Mouse (Mus musculus) ES-E14 (cell line): ENCODE measurements around the gene Ddx6. TPM values are rescaled to one million over a fixed set of nuclear protein-coding genes. Genes with fewer than 3 reads are reported as not detected.

Experiments used
- DNase-seq: peaks from one replicate; pipeline ENCODE4 v3.0.0-alpha.2; 2013; ENCODE audit warnings: low read depth, low spot score
- H3K27ac ChIP-seq: 2 replicates; pipeline ENCODE4 v1.5.1; 2012; ENCODE audit warnings: low read depth, mild to moderate bottlenecking, low read length, moderate library complexity, mixed read lengths; ENCODE audit not compliant: poor library complexity, insufficient read depth, severe bottlenecking
- H3K36me3 ChIP-seq: 2 replicates; pipeline ENCODE4 v1.6.1; 2012; ENCODE audit warnings: mild to moderate bottlenecking, low read length, moderate library complexity, mixed read lengths; ENCODE audit not compliant: control insufficient read depth, poor library complexity, insufficient read depth, severe bottlenecking
- H3K4me1 ChIP-seq, 2 experiments: fragments of 150-350 bp in 1 of 2; sonication (generic) in 1 of 2; 2 replicates each; pipeline ENCODE4 v1.6.1; 2012; ENCODE audit warnings: low read length in 2 of 2, mild to moderate bottlenecking in 1 of 2, mixed read lengths in 1 of 2; ENCODE audit not compliant: control insufficient read depth in 2 of 2, insufficient read depth in 2 of 2, poor library complexity in 1 of 2
- H3K4me3 ChIP-seq, 2 experiments: fragments of 150-350 bp in 1 of 2; sonication (generic) in 1 of 2; 2 replicates each; pipeline ENCODE4 v1.5.1; 2012; ENCODE audit warnings: low read length in 2 of 2, low read depth in 1 of 2, mild to moderate bottlenecking in 1 of 2, mixed read lengths in 1 of 2; ENCODE audit not compliant: insufficient read depth in 1 of 2, poor library complexity in 1 of 2, severe bottlenecking in 1 of 2
- H3K9ac ChIP-seq: 2 replicates; pipeline ENCODE4 v1.6.1; 2012; ENCODE audit warnings: low read depth, mild to moderate bottlenecking, low read length, mixed read lengths; ENCODE audit not compliant: poor library complexity, insufficient read depth, severe bottlenecking
- H3K9me3 ChIP-seq: fragments of 150-350 bp; sonication (generic); 2 replicates; pipeline ENCODE4 v1.6.1; 2012; ENCODE audit warnings: low read depth, mild to moderate bottlenecking, low read length; ENCODE audit not compliant: control insufficient read depth, insufficient read depth
- CHD2 ChIP-seq: IDR thresholded peaks from 2 replicates; pipeline ENCODE4 v1.6.1; 2014; ENCODE audit warnings: mild to moderate bottlenecking, low read depth, low read length, inconsistent platforms
- HCFC1 ChIP-seq: IDR thresholded peaks from 2 replicates; pipeline ENCODE4 v1.6.1; 2012; ENCODE audit warnings: low read length, inconsistent platforms, borderline replicate concordance; ENCODE audit not compliant: insufficient read depth
- MAFK ChIP-seq: IDR thresholded peaks from 2 replicates; pipeline ENCODE4 v1.6.1; 2014; ENCODE audit warnings: mild to moderate bottlenecking, low read depth, low read length, inconsistent platforms; ENCODE audit not compliant: insufficient read depth
- ZC3H11A ChIP-seq: IDR thresholded peaks from 2 replicates; pipeline ENCODE4 v1.6.1; 2012; ENCODE audit warnings: low read depth, mild to moderate bottlenecking, inconsistent platforms, low read length, borderline replicate concordance
- ZNF384 ChIP-seq: IDR thresholded peaks from 2 replicates; pipeline ENCODE4 v1.6.1; 2012; ENCODE audit warnings: low read depth, low read length, inconsistent platforms
- in situ Hi-C, 2 experiments: fragments of 600-800 bp; cut with MboI; formaldehyde crosslinking; loops; one replicate each; pipeline ENCODE4 v1.15.1; 2025; ENCODE audit warnings: low sequenced_read_pairs in 2 of 2, inconsistent platforms in 1 of 2; ENCODE audit not compliant: unreplicated experiment in 2 of 2
- total RNA-seq: library from RNA; depleted of rRNA; stranded (reverse); fragments of 300-350 nt; gene quantifications from 2 replicates; pipeline ENCODE4 v1.2.3, GENCODE M21; 2012

Gene Ddx6
- total RNA-seq, 1 experiment = 52.7 TPM

- Histone ChIP-seq H3K36me3 (peaks cover 16% of the 10 kb centered on the region), H3K4me1 (peaks cover 0 to 2% of the 10 kb centered on the region in 2 experiments; a peak in 3 of 4 replicates), H3K27ac (no peak overlapping the region), H3K9ac (no peak overlapping the region), H3K9me3 (no peaks in the 10 kb centered on the region), H3K4me3 (no peak overlapping the region)
- no peak for TF ChIP-seq MAFK
- no peak for TF ChIP-seq HCFC1
- TF ChIP-seq ZNF384 = no peak; the same call in 1 of the 2 replicates
- no peak for TF ChIP-seq ZC3H11A
- TF ChIP-seq CHD2 = no peak
- in situ Hi-C loops = no loop called here
- no peak for DNase-seq
Observed at GRCm38 (mm10) chr9:44640646-44641357, 36.1 kb downstream of the Ddx6 start.

GRCm38 (mm10) chr9:44641616-44642015, 36.9 kb downstream of the Ddx6 start:
- H3K9ac ChIP-seq = no peak overlapping the region
- H3K27ac ChIP-seq = no peak overlapping the region
- H3K9me3 ChIP-seq = no peaks in the 10 kb centered on the region
- in situ Hi-C loops = no loop called here
- no peak for DNase-seq
- peaks cover 0 to 7% of the 10 kb centered on the region in 2 experiments; a peak in 3 of 4 replicates for H3K4me1 ChIP-seq
- H3K4me3 ChIP-seq = no peak overlapping the region
- H3K36me3 ChIP-seq = peaks cover 12% of the 10 kb centered on the region
- TF ChIP-seq ZNF384 = no peak
- TF ChIP-seq CHD2 = no peak
- no peak for TF ChIP-seq MAFK
- no peak for TF ChIP-seq HCFC1
- no peak for TF ChIP-seq ZC3H11A

- Histone ChIP-seq H3K27ac (no peak overlapping the region), H3K36me3 (peaks cover 4% of the 10 kb centered on the region), H3K9ac (no peak overlapping the region), H3K4me3 (no peak overlapping the region), H3K4me1 (peaks cover 0 to 7% of the 10 kb centered on the region in 2 experiments; a peak in 3 of 4 replicates), H3K9me3 (no peaks in the 10 kb centered on the region)
- TF ChIP-seq ZC3H11A (no peak), ZNF384 (no peak), HCFC1 (no peak), MAFK (no peak), CHD2 (no peak)
- no peak for DNase-seq
- in situ Hi-C loops = no loop called here
Observed at GRCm38 (mm10) chr9:44643103-44643502, 38.4 kb downstream of the Ddx6 start.

GRCm38 (mm10) chr9:44644186-44644585, 39.5 kb downstream of the Ddx6 start:
- TF ChIP-seq CHD2 (no peak), ZNF384 (no peak), MAFK (no peak), HCFC1 (no peak), ZC3H11A (no peak)
- peaks cover 0 to 7% of the 10 kb centered on the region in 2 experiments; a peak in 2 of 4 replicates for H3K4me1 ChIP-seq
- in situ Hi-C loops = no loop called here

More at GRCm38 (mm10) chr9:44644186-44644585, 39.5 kb downstream of the Ddx6 start:
- no peak overlapping the region for H3K4me3 ChIP-seq
- DNase-seq = no peak
- H3K9me3 ChIP-seq = no peaks in the 10 kb centered on the region
- no peaks in the 10 kb centered on the region; the same call in 1 of the 2 replicates for H3K36me3 ChIP-seq
- H3K9ac ChIP-seq = no peak overlapping the region
- no peak overlapping the region for H3K27ac ChIP-seq
